Mouse (Mus musculus) gastrocnemius, adult 2 months (tissue): ENCODE results near the gene Ggta1. TPM values are rescaled to one million over a fixed set of nuclear protein-coding genes. Genes with fewer than 3 reads are reported as not detected.

Experiments used
- DNase-seq: peaks from one replicate; pipeline ENCODE4 v3.0.0; 2022
- H3K27ac ChIP-seq: fragments of 200-600 bp; 2 replicates; pipeline ENCODE4 v1.8.1; 2022; ENCODE audit warnings: mild to moderate bottlenecking
- H3K4me3 ChIP-seq: fragments of 200-600 bp; 2 replicates; pipeline ENCODE4 v1.8.1; 2022; ENCODE audit warnings: mild to moderate bottlenecking, moderate library complexity
- CTCF ChIP-seq: fragments of 200-600 bp; IDR thresholded peaks from 2 replicates; pipeline ENCODE4 v1.8.1; 2022; ENCODE audit warnings: antibody characterized with exemption, mild to moderate bottlenecking, moderate library complexity
- intact Hi-C: fragments of 180-260 bp; cut with DNase I; formaldehyde crosslinking; loops from one replicate; pipeline ENCODE4 v1.15.1; 2025
- long read RNA-seq, 2 experiments: library from polyadenylated mRNA; stranded (forward); transcript quantifications; one replicate each; pipeline ENCODE4 v2.0.0; 2021
- total RNA-seq, 2 experiments: library from RNA; stranded (reverse); gene quantifications; 2 replicates each; pipeline ENCODE4 v1.2.3; 2021

Ggta1 gene
- total RNA-seq: 10 to 100 TPM in 1 of 2 experiments, 1 to 10 TPM in 1; 6.3 to 11.2 TPM
- long read RNA-seq, experiment 1, transcript Ggta1-202 (6 exons, 3,254 nt): major isoform, 5 of 15 reads
- long read RNA-seq, experiment 1, partial matches to known transcripts: 4 of 15 reads
- long read RNA-seq, experiment 1, other reads (novel, unspliced or antisense): 5 of 15 reads
- long read RNA-seq, experiment 2, partial matches to known transcripts: 1 of 5 reads
- long read RNA-seq, experiment 2, other reads (novel, unspliced or antisense): 2 of 5 reads

DNA sequence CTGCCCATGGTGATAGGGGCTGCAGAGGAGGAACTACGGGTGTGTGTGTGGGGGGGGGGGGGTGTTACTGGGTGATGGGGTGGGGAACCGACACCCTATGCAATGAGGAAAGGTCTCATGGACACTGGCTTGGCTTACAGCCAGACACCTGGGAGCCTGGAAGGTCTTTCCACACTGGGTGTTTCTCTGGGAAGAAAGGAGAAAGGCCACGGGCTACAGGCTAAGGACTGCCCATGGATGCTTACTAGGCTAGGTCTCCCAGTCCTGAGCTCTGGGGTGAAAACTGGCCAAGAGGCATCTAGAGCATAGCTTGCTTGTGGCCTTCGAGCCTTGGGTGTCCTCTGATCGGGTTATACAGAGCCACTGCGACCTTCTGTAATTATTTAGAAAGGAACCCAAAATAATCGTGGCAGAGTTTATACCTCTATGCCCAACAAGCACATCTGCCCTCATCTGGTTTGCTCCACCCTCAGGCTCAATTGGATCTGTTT is at the start of gene Ggta1:
Gene Ggta1, minus strand, starts transcription at position 441 of the 491 bp plus-strand sequence.
- intact Hi-C loops: loop anchor here (5.0 kb wide), 1 partner anchor 44 kb away; no protein-coding TSS in a partner anchor
- no peak for DNase-seq
- Histone ChIP-seq H3K27ac (peak within 1 kb of the TSS; percentile 78), H3K4me3 (peak within 1 kb of the TSS; percentile 79)
- TF ChIP-seq CTCF: no peak

DNA sequence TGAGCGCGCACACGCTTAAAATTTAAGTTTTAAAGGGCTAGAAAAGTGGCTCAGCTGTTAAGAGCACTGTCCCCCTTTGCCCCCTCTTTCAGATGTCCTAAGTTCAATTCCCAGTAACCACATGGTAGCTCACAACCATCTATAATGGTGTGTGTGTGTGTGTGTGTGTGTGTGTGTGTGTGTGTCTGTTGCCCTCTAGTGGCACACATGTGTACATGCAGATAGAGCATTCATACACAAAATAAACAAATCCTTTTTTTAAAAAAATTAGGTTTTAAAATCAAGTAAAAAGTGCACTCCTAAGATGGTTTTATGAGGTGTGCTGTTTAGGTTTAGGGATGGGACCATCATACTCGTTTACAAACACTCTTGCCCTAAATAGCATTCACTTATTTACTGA is 49.2 kb upstream of the Ggta1 start:
- TF ChIP-seq CTCF: peak; percentile 58
- no peak for DNase-seq
- intact Hi-C loops: loop anchor here (10.0 kb wide), 1 partner anchor 217 kb away; no protein-coding TSS in a partner anchor
- no peak overlapping the region for H3K4me3 ChIP-seq
- H3K27ac ChIP-seq: no peak overlapping the region

DNA sequence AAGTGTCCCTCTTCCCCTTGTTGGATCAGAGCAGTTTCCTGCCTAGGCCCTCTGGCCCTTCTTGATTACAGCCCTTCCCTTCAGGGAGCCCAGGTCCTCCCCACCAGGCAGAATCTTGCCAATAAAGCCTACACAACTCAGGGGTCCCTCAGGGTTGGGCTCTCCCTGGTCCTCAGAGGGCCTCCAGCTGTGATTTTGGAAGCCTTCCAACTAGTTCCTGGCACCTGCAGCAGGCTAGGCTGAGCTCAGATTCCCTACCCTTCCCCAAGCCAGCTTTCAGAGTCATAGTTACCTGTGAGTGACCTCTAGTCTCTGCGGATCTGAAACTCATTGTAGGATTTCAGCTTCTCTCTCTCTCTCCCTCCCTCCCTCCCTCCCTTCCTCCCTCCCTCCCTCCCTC is 47.9 kb upstream of the Ggta1 start:
- H3K4me3 ChIP-seq: no peak overlapping the region
- DNase-seq: no peak
- no peak for TF ChIP-seq CTCF
- peak overlapping the region; percentile 59 for H3K27ac ChIP-seq
- intact Hi-C loops: loop anchor here (10.0 kb wide), 1 partner anchor 216 kb away; no protein-coding TSS in a partner anchor

DNA sequence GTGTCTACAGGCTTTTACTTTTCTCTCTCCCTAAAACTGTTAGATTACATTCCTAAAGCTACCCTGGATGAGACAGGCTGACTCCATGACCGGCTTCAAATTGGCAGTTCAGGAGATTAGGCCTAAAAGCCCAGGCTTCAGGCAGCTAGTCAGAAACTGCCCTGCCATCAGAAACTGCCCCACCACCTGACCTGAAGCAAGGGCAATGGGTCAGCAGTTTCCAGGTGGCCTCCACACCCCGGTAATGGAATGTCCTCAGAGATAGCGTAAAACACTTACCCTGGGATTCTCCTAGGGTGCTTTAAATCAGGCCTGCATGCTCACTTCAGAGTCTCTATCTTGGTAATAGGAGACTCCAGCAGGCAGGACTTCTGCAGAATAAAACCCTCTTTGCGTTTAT is 46.9 kb upstream of the Ggta1 start:
- DNase-seq: no peak
- intact Hi-C loops: loop anchor here (5.0 to 10.0 kb wide), 2 partner anchors 48 to 215 kb away; partner anchors contain the start of gene Ggta1
- no peak for TF ChIP-seq CTCF
- no peak overlapping the region for H3K4me3 ChIP-seq
- H3K27ac ChIP-seq: peak overlapping the region; percentile 69; the same call in 1 of the 2 replicates

- intact Hi-C loops: loop anchor here (5.0 kb wide), 1 partner anchor 47 kb away; the partner anchor contains the start of gene Ggta1
- Histone ChIP-seq H3K4me3 (no peak overlapping the region), H3K27ac (peak overlapping the region; percentile 69)
- DNase-seq: no peak
- no peak for TF ChIP-seq CTCF
Observed at GRCm38 (mm10) chr2:35509343-35509667, 46.3 kb upstream of the Ggta1 start.

DNA sequence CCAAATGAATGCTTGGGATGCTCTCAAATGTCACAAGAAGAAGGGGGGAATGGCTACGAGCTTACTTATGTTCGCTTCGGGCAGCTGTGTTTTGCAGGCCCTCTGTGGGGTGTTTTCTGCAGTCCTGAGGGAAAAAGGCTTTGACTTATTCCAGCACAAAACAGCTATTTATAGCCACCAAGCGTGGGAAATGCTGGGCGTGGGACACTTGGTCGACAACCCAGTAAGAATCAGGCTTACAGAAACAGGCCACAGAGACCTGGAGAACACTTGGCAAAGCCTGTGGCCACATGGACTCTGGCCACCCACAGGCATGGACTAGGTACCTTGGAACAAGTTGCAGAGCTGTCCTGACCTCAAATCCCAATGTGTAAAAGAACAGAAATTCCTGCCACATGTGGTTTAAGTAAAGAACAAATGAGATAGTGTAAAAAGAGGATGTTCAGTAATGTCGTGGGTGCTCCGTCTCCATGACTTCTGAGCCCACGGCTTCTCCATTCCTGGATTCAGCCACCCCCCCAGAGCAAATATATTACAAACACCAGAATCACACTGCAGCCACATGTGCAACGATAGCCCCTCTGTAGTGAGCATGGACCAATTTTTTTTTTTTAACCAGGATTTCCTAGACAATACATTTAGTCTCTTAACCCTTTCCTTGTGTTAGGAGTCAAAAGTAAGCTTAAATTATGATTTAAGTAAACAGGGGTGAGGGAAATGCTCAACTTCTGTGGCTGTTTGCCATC is 45.7 kb upstream of the Ggta1 start:
- peak; percentile 71 for DNase-seq
- no peak for TF ChIP-seq CTCF
- peak overlapping the region; percentile 69 for H3K27ac ChIP-seq
- H3K4me3 ChIP-seq: no peak overlapping the region
- intact Hi-C loops: loop anchor here (5.0 kb wide), 1 partner anchor 46 kb away; the partner anchor contains the start of gene Ggta1

DNA sequence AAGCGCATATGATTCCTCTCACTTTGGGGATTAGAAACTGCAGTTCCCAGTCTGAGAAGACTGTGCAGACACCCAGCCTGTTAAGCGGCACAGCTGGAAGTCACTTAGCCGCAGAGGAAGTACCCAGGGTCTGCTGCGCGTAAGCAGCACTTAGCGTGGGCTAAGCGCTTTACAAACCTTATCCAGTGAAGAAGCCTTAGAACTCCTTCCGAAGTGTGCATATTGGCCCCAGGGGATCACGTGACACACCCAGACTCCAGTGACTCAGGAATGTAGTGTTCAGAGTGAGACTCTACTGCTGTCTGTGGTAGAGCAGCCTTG is 44.1 kb upstream of the Ggta1 start:
- intact Hi-C loops: loop anchor here (5.0 kb wide), 1 partner anchor 45 kb away; the partner anchor contains the start of gene Ggta1
- Histone ChIP-seq H3K4me3 (no peak overlapping the region), H3K27ac (peak overlapping the region; percentile 69)
- DNase-seq: peak; percentile 26
- TF ChIP-seq CTCF: no peak

GRCm38 (mm10) chr2:35506311-35507190 is 43.5 kb upstream of the Ggta1 start:
- intact Hi-C loops: loop anchor here (5.0 kb wide), 1 partner anchor 44 kb away; the partner anchor contains the start of gene Ggta1
- TF ChIP-seq CTCF: no peak
- H3K4me3 ChIP-seq: no peak overlapping the region
- DNase-seq: no peak
- H3K27ac ChIP-seq: peak overlapping the region; percentile 69

DNA sequence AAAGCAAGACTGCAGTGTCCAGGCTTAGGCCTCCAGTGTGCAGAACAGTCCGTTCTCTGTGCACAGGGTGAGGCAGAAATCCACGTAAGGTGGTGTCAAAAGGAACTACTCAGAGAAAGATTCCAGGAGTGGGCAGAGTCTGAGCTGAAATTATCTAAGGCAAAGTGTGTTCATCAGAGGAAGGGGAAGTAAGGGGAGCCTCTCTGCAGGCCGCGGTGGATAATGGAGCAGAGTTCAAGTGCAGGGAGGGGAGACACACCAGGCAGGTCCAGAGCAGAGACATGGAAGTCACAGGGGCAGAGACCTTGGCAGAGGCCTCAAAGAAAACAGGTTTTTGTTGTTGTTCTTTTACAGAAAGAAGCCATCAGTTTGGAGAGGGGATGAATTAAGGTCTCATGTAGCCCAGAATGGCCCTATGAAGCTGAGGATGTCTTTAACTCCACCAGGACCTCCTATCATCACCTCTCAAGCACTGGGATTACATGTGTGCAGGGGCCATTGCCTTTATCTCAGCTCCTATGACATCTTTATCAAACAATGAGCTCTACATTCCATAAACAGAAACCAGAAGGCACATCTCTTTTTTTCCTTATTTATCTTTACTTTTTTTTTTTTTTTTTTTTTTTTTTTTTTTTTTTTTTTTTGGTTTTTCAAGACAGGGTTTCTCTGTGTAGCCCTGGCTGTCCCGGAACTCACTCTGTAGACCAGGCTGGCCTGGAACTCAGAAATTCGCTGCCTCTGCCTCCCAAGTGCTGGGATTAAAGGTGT is 42.7 kb upstream of the Ggta1 start:
- intact Hi-C loops: loop anchor here (5.0 kb wide), 1 partner anchor 43 kb away; the partner anchor contains the start of gene Ggta1

DNA sequence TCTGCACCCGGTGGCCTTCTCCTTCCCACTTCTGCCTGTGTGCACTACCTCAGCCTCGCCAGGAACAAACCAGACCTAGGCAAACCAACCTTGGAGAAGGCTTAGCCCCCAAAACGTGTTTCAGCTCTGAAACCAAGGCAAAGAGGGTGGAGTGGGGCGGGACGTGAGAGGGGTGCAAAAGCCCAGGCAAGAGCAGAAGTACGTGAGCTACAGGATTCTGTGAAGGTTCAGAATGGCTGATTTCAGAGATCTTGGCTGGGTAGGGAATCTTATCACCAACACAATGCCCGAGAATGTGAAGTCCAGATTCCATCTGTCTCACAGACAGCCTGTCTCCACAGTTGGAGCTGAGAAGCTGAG is 41.4 kb upstream of the Ggta1 start:
- intact Hi-C loops: no loop called here
- DNase-seq: no peak
- peak overlapping the region; percentile 43 for H3K27ac ChIP-seq
- no peak overlapping the region for H3K4me3 ChIP-seq
- TF ChIP-seq CTCF: no peak

More for the DNA sequence above, 42.7 kb upstream of the Ggta1 start:
- Histone ChIP-seq H3K4me3 (no peak overlapping the region), H3K27ac (peak overlapping the region; percentile 69; the same call in 1 of the 2 replicates)
- TF ChIP-seq CTCF: no peak
- no peak for DNase-seq

DNA sequence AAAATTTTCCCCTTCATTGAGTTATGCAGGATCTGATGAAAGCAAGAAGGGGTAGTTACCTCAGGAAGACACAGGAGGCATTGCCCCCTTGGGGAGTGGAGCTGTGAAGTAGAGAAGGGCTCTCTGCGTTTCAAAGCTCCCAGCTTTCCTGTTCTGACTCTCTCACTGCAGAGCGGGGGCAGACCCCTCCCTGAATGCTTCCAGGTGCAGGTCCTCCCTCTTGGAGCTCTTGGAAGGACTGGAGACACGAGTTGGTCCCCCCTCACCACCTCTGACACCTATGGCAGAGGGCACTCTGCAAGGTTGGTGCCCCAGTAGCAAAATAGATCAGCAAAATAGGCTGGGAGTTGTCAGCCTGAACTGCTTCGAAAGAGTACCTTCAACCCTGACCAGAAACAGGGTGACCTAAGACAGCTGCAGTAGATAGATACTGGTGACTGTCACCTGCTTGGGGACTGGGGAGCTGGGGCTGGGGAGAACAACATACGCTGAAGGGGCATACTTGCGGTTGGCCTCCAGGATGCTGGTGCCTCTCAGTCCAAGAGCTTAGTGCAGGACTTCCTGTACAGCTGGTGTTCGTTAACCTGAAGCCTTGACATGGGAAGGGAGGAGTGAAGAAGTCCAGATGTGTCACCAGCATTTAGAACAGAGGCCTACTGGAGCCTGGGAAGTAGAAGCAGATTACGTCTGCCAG is 40.8 kb upstream of the Ggta1 start:
- no peak for DNase-seq
- Histone ChIP-seq H3K4me3 (no peak overlapping the region), H3K27ac (peak overlapping the region; percentile 56)
- no peak for TF ChIP-seq CTCF
- intact Hi-C loops: no loop called here
